Mouse (Mus musculus): Measurements from ENCODE around the gene Cdhr5.

- TF ChIP-seq CTCF (IDR thresholded peaks at IDR 0.05; ENCODE audit: low read depth) (peak; percentile 56), EP300 (IDR thresholded peaks at IDR 0.05; ENCODE audit: low read depth) (peak; percentile 57)
These were observed 55.1 kb downstream of the Cdhr5 start for GRCm38 (mm10) chr7:141221249-141222125.

Measured in liver, embryonic 14.5 days (tissue).